Mouse (Mus musculus): ENCODE measurements around the gene Sstr3.

Sstr3 gene

DNA sequence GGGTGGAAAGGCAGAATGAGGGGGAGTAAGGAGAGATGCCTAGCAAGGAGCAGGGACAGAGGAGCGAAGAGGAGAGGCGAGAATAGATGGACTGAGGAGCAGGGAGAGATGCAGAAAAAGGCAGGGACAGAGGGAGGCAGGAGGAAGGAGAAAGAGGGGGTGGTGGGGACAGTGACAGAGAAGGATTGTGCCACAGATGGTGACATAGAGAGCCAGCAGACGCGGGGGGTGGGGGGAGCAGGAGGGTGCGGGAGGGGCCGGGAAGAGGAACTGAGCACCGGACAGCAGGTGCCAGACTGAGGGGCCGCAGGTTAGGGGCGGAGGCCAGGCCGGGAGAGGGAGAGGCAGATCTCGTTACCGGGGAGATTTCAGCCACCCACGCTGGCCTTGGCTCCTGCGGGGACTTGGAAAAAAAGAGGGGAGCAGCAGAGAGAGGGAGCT, at the start of gene Sstr3:
TSS of gene Sstr3 (minus strand) at position 125 of the 441 bp plus-strand sequence.
- in situ Hi-C loops (cut with MboI, MseI) = loop anchor here (5.0 kb wide), 1 partner anchor 287 kb away; no protein-coding TSS in a partner anchor

DNA sequence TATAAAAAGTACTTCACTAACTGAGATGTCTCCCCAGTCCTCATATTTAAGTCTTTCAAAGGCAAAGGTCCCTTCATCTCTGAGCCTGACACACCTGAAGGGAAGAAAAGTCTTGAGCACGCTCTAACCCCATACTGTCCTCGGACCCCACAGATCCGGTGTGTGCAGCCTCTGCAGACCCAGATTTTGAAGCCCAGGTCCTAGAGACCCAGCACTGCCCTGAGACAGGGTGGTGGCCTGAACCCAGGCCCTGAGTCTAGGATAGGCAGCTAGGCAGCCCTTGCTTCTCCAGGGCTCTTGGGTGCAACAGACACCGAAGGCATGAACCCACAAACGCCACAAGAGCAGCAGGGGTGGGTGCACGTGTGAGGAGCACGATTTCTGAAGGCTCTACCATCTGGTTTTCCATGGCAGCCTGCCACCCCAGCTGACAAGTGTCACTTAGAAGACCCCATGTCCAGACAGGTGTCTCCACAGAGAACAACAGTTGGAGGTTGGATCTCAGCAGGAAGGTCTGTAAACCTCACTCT, 49.5 kb upstream of the Sstr3 start:
- in situ Hi-C loops (cut with MboI, MseI) = loop anchor here (10.0 kb wide), 1 partner anchor 779 kb away; no protein-coding TSS in a partner anchor

DNA sequence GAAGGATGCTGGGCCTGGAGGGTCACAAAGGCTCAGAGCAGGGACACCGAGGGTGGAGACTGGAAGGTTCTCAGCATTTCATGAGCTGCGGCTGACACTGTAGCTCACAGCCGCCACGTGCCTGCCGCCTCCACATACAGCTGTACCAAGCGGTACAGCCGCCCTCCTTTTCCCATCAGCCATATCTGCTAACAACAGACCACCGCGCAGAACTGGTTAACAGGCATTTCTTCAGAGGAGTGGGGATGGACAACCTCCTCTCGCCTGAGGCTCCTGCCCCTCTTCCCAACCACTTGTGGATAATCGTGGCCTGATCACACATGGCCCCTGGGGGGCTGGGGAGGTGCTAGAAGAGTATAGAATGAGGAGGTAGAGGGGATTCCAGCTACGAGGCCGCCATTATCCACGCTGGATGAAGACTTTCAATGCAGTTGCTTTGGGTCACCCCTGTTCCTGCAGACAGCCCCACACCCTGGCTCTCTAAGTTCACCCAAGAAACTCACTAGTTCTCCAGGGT, 48.0 kb upstream of the Sstr3 start:
- in situ Hi-C loops (cut with MboI, MseI) = loop anchor here (10.0 kb wide), 1 partner anchor 778 kb away; no protein-coding TSS in a partner anchor

- in situ Hi-C loops (cut with MboI, MseI) = loop anchor here (10.0 kb wide), 1 partner anchor 777 kb away; no protein-coding TSS in a partner anchor
These were observed 47.4 kb upstream of the Sstr3 start for GRCm38 (mm10) chr15:78591680-78592451.

- in situ Hi-C loops (cut with MboI, MseI) = loop anchor here (10.0 kb wide), 1 partner anchor 776 kb away; no protein-coding TSS in a partner anchor
These were observed 46.3 kb upstream of the Sstr3 start for GRCm38 (mm10) chr15:78590785-78591184.

DNA sequence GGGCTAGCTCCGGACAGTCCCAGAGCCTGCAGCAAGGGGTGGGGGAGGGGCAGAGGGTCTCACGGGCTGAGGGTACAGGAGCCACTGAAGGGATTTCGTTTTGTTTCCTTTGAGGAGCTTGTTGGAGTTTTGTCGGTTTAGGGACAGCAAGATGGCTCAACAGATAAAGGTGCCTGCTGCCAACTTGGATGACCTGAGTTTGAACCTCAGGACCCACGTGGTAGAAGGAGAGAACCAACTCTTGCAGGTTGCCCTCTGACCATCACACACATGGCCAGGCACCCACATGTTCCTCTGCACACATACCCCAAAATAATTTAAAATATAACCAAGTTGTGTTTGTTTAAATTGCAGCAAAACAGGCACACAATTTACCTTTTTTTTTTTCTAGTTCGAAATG, 45.5 kb upstream of the Sstr3 start:
- in situ Hi-C loops (cut with MboI, MseI) = loop anchor here (10.0 kb wide), 1 partner anchor 775 kb away; no protein-coding TSS in a partner anchor

DNA sequence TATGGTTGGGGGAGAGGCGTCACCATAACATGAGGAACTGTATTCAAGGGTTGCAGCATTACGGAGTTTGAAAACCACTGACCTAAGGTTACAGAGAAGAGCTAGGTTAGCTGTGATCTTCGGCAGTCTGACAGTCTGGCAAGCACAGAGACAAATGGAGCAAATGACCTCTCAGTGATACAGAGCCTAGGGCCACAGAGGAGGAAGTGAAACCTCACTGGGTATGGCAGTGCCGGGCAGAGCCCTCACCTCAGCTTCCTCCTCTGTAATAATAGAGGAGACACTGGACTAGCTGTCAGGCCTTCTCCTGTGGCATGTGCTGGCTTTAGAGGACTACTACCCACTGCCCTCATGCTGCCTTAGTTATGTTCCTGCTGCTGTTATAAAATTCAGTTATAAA, 44.4 kb upstream of the Sstr3 start:
- in situ Hi-C loops (cut with MboI, MseI) = no loop called here

DNA sequence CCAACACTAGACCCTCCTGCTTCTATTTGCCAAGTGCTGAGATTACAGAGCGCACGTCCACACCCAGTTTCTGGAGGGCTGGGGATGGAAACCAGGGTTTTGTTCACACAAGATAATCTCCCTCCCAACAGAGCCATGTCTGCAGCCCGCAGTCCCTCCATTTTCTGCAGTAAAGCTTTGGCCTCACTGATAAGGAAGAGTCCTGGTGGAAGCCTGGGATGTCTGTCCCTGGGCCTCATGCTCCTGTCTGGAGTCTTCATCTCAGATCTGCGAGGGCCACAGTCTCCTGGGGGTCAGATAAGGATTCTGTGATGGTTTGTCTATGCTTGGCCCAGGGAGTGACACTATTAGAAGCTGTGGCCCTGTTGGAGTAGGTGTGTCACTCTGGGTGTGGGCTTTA, 43.6 kb upstream of the Sstr3 start:
- in situ Hi-C loops (cut with MboI, MseI) = no loop called here

GRCm38 (mm10) chr15:78587050-78587994, 42.8 kb upstream of the Sstr3 start:
- in situ Hi-C loops (cut with MboI, MseI) = no loop called here

GRCm38 (mm10) chr15:78585404-78585803, 40.9 kb upstream of the Sstr3 start:
- in situ Hi-C loops (cut with MboI, MseI) = no loop called here

GRCm38 (mm10) chr15:78583352-78583751, 38.9 kb upstream of the Sstr3 start:
- in situ Hi-C loops (cut with MboI, MseI) = no loop called here

GRCm38 (mm10) chr15:78576284-78576810, 31.9 kb upstream of the Sstr3 start:
- in situ Hi-C loops (cut with MboI, MseI) = no loop called here

DNA sequence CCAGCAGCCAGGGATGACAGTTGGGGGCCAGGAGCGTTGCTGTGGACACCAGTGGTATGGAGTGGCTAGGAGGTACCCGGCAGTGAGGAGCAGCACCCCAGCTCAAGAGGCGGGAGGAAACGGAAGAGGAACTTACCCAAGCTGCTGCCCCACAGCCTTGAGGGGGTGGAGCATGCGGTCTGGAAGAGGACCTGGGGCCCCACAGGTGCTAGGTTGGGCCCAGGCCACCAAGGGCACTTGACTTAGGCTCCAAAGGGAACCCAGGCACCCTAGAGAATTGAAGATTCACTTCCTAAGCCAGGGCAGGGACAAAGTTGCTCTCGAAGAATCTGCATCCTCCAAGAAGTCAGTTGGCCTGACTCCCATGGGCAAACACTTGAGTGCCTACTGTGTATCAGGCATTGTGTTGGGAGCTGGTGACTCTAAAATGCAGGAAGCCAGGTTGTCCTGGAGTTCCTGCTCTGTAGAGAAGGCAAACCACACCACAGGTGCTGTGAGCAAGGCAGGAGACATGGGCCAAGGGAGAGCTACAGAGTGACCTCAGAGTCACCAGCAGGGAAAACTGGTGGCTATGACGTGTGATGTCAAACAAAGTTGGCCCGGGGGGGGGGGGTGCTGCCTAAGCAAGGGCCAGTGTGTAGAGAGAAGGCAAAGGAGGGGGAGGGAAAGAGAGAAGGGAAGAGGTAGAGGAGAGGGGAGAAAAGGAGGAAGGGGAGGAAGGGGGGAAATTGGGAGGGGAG, 28.3 kb upstream of the Sstr3 start, which contains the start of gene Rac2:
TSS of gene Rac2 (minus strand) at position 126 of the 740 bp plus-strand sequence.
- in situ Hi-C loops (cut with MboI, MseI) = no loop called here

GRCm38 (mm10) chr15:78572270-78572600, 27.8 kb upstream of the Sstr3 start:
- in situ Hi-C loops (cut with MboI, MseI) = no loop called here

DNA sequence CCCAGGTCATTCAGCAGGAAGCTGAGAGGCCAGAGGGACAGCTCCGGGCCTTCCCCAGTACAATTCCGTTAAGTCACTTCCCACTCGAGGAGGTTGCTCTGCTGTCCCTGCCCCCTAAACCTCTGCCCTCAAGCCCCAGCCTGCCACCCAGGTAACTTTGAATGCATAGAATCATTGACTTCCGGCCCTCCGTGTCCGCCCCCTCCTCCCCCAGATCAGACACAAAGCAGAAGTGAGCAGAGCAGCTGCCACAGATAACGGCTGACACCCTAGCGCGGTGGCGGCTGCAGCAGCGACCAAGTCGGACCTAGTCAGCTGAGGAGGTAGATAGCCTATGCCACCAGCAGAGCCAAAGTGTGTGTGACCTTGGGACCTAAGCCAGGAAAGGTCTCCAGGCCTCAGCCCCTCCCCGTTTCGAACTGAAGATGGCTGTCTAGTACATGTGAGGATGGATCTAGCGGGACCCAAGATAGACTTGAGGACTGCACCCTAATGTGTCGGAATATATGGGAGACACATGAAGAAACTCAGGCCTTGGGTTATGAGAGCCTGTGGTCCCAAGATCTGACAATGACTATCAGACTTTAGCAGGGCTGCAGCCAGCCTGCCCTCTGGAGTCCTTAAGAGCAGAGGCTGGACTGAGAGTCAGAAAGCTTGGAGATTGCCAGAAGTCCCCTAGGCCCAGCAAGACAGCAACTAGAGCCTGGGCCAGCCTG, 27.2 kb upstream of the Sstr3 start:
- in situ Hi-C loops (cut with MboI, MseI) = no loop called here

DNA sequence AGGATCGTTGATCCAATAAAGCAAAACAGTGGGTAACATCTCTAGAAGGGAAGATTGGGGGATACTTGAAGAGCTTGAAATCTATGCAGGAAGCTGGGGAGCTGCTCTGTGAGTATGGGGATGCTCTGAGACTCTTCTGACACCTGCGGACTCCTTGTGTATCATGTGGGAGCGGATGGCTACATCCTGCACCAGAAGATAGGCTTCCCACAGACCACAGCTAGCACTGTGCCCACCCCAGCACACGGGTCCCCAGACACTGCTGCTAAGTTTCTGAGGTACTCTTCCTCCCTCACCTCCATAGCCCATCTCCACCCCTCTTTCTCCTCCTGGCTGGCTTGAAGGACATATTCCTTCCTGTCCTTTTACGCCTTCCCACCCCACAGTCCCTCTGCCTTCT, 25.7 kb upstream of the Sstr3 start:
- in situ Hi-C loops (cut with MboI, MseI) = no loop called here

GRCm38 (mm10) chr15:78567608-78568120, 23.2 kb upstream of the Sstr3 start:
- in situ Hi-C loops (cut with MboI, MseI) = no loop called here

DNA sequence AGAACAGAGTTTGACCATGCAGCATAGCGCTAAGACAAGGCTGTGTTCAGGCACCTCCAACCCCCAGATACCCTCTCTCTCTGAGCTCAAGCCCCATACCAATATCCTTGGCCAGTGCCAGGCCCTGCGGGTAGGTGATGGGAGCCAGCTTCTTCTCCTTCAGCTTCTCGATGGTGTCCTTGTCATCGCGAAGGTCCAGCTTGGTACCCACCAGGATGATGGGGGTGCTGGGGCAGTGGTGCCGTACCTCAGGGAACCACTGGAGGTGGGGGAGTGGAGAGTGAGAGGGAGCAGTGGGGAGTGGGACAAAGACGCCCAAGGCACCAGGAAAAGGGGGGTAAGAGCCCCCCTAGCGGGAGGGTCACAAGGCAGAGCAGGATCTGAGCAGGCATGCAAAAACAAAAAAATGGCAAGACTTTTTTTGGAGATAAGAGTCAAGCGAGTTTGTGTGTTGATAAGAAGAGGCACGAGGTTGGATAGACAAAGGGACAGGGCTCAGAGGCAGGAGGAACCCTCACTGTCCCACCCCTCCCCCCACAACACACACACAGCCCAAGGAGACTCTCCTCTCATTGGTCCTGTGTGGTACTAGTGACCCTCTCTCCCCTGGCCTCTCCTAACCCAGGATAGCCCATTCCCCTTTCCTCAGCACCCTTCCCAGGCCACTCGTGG, 20.4 kb upstream of the Sstr3 start:
- in situ Hi-C loops (cut with MboI, MseI) = no loop called here

DNA sequence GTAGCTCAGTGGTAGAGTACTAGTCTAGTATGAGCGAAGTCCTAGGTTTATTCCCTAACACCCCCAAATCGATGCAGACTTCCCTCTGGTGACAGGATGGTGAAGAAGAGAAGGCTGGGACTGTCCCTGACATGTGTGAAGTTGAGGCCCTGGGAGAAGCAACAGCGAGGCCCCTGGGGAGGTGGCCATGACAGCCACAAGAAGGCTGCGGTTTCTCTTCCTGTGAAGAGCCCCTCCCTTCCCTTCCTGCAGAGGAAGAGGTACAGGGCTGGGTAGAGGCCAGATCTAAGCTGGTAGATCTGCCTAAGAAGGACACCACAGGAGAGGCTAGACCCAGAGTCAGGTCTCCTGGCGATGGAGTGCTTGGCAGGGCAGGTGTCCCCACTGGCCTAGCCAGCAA, 19.5 kb upstream of the Sstr3 start:
- in situ Hi-C loops (cut with MboI, MseI) = no loop called here

All from T-helper 2 cell (primary cell).